Mouse (Mus musculus): ENCODE data around the gene Setd7.

Setd7 gene

DNA sequence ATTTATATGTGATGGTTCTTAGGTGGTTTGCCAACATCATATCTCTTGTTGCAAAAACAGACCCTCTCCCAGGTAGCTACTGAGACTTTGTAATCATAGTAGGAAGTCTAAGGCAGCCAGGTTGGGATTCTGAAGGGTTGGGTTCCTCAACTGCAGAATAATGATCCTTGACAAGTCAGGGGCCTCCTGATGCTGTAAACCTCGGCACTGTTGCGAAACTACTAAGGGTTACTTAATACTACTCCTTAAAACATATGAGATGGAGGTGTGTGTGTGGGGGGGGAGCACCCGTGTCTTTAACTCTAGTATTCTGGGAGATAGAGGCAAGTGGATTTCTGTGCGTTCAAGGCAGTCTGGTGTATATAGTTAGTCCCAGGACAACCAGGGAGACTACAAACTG is 75.3 kb downstream of the Setd7 start:
- DNase-seq (ENCODE audit: low read depth, low spot score) = no peak
- H3K27me3 ChIP-seq (ENCODE audit: control insufficient read depth, insufficient read depth, low read length, poor library complexity, severe bottlenecking) = no peaks in the 10 kb centered on the region
- H3K36me3 ChIP-seq (ENCODE audit: control insufficient read depth, insufficient read depth, low read length, poor library complexity, severe bottlenecking) = no peaks in the 10 kb centered on the region

DNA sequence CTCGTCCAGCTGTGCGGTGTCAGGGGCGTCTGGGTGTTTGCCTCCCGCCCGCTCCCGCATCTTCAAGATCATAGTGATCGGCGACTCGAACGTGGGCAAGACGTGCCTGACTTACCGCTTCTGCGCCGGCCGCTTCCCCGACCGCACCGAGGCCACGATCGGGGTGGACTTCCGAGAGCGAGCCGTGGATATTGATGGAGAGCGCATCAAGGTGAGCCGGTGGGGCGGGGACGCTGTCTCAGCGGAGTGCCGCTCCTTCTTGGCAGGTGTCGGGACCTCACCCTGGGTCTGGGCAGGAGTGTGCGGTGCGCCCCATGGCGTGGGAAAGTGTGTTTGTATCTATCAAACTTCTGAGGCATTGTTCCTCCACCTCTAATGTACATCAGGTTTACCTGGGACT is 76.3 kb downstream of the Setd7 start:
- H3K27me3 ChIP-seq (ENCODE audit: control insufficient read depth, insufficient read depth, low read length, poor library complexity, severe bottlenecking) = no peaks in the 10 kb centered on the region
- H3K36me3 ChIP-seq (ENCODE audit: control insufficient read depth, insufficient read depth, low read length, poor library complexity, severe bottlenecking) = no peaks in the 10 kb centered on the region
- DNase-seq (ENCODE audit: low read depth, low spot score) = no peak

DNA sequence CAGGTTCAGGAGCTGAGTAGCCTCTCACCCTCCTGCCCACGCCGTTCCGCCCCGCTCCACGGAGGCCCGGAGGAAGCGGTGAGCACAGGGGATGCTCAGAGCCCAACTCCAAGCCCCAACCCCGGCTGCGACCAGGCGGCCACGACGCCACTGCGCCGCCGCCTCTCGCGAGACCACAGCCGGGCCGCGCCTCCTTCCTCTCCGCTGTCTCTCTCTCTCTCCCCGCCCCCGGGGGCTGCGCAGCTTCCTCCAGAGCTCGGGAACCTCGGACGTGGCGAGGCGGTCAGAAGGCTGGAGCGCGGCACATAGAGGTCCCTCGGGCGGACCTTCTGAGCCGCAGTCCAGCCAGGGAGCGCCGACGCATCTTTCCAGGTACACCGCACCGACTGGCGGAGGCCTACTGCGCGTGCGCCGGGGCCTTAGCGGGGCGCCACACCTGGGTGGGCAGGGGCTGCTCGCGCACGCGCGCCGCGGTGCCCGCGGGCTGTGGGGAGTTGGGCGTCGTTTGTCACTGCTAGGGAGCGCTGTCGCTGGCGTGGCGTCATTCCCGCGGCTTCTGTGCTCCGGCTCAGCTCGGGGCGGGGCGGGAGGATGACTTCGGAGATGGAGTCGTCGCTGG is 76.8 kb downstream of the Setd7 start, which contains the start of gene Rab33b:
Rab33b (plus strand) TSS at position 180 of the 619 bp plus-strand sequence.
- no peaks in the 10 kb centered on the region for H3K27me3 ChIP-seq (ENCODE audit: control insufficient read depth, insufficient read depth, low read length, poor library complexity, severe bottlenecking)
- H3K36me3 ChIP-seq (ENCODE audit: control insufficient read depth, insufficient read depth, low read length, poor library complexity, severe bottlenecking) = no peaks in the 10 kb centered on the region
- peak; percentile 98 for DNase-seq (ENCODE audit: low read depth, low spot score)

DNA sequence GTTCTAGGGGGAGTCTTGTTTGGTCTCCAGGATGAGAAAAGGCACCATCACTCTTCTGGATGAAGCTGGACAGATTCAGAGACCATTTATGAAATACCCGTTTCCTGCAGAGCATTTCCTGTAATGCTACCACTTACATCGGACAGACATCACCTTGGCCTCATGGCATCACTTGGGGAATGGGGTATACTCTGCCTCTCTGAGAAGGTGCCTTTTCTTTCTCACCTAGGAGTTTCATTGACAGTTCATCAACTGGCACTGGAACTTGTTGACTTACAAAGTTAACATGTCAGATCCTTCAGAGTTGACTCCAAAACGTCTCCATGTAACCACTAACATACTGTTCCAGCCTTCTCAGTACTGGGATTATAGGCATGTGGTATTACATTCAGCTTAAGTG is 77.9 kb downstream of the Setd7 start:
- H3K27me3 ChIP-seq (ENCODE audit: control insufficient read depth, insufficient read depth, low read length, poor library complexity, severe bottlenecking) = no peaks in the 10 kb centered on the region
- no peaks in the 10 kb centered on the region for H3K36me3 ChIP-seq (ENCODE audit: control insufficient read depth, insufficient read depth, low read length, poor library complexity, severe bottlenecking)
- DNase-seq (ENCODE audit: low read depth, low spot score) = no peak

DNA sequence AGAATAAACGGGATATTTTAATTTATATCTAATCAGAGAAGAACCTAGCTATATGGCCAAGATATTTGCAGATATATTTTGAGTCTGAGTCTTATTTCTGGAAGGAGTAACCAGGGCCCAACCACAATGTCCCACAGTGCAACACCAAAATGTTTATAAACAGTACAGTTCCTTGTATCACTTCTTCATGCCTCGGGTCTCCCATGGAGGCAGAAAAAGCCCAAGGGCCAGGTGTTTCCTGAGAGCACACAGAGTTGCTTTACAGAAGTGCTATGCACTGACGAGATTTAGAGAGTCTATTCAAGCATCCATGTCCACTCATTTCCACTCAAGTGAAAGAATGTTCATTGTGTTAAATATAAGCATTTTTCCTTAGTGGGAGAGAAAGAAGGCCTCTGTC is 78.8 kb downstream of the Setd7 start:
- peak; percentile 32 for DNase-seq (ENCODE audit: low read depth, low spot score)
- H3K27me3 ChIP-seq (ENCODE audit: control insufficient read depth, insufficient read depth, low read length, poor library complexity, severe bottlenecking) = no peaks in the 10 kb centered on the region
- H3K36me3 ChIP-seq (ENCODE audit: control insufficient read depth, insufficient read depth, low read length, poor library complexity, severe bottlenecking) = no peaks in the 10 kb centered on the region

DNA sequence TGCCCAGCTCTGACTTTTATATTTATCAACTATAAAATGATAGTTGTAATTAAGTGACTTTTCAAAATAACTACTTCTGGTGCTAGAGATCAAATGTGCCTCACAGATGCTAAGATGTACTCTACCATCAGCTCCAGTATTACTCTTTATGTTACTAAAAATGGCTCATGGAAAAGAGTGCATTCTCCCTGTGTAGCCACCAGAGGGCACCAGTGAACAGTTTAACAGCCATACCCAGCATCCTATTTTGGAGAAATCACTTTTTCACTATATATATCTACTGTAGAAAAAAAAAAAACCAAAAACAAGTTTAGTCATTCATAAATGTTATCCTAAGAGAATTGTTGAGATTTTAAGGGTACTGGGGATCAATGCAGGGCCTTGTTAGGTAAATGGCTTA is 79.6 kb downstream of the Setd7 start:
- H3K27me3 ChIP-seq (ENCODE audit: control insufficient read depth, insufficient read depth, low read length, poor library complexity, severe bottlenecking) = no peaks in the 10 kb centered on the region
- H3K36me3 ChIP-seq (ENCODE audit: control insufficient read depth, insufficient read depth, low read length, poor library complexity, severe bottlenecking) = no peaks in the 10 kb centered on the region
- peak; percentile 81 for DNase-seq (ENCODE audit: low read depth, low spot score)

DNA sequence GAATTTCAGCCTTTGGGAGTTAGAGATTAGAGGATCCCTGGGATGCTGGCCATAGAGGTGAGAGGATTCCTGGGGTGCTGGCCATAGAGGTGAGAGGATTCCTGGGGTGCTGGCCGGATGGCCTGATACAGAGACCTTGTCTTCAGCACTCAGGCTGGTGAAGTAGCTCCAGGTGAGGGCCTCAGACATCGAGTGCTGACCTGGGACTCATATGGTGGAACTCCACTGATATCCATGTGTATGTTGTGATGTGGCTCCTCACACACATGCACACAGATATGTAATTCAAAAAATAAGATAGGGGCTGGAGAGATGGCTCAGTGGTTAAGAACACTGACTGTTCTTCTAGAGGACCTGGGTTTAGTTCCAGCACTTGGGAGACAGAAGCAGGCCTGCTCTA is 80.8 kb downstream of the Setd7 start:
- no peaks in the 10 kb centered on the region for H3K36me3 ChIP-seq (ENCODE audit: control insufficient read depth, insufficient read depth, low read length, poor library complexity, severe bottlenecking)
- no peak for DNase-seq (ENCODE audit: low read depth, low spot score)
- H3K27me3 ChIP-seq (ENCODE audit: control insufficient read depth, insufficient read depth, low read length, poor library complexity, severe bottlenecking) = no peaks in the 10 kb centered on the region

DNA sequence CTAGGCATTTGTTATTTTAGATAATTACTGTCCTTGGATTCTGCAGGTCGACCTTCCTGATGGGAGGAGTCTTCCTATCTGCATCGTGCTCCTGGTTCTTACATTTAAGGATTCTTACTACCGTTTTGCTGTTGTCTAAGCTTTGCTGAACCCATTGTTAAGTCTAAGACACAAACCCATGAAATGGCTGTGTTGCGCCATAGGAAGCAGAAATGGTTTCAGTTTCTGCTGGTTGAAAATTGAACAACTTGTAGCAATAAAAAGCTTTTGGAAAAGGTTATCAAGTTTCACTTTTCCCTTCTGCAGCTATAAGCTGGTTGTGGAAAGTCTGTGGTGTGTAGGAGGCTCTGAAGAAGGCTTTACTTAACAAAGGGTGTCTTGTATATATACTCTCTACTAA is 85.0 kb downstream of the Setd7 start:
- Histone ChIP-seq H3K27me3 (ENCODE audit: control insufficient read depth, insufficient read depth, low read length, poor library complexity, severe bottlenecking) (no peaks in the 10 kb centered on the region), H3K36me3 (ENCODE audit: control insufficient read depth, insufficient read depth, low read length, poor library complexity, severe bottlenecking) (peaks cover 8% of the 10 kb centered on the region; the same call in 1 of the 2 replicates)
- DNase-seq (ENCODE audit: low read depth, low spot score) = no peak

DNA sequence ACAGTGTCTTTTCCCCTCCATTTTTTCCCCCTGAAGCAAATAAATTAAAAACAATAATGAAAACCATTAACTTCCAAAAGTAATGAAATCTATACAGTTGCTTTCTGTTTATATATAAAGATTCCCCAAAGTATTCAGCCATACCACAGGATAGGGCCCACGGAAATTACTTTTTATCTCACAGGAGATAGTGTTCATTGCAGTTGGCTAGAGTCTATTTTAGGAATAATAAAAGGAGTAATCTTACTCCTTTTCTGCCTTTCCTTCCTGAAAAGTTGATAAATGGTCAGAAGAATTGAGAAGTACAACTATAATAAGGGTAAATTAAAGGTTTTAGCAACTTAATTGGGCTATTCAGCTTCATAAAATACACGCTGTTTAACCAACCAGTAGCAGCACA is 92.1 kb downstream of the Setd7 start:
- H3K27me3 ChIP-seq (ENCODE audit: control insufficient read depth, insufficient read depth, low read length, poor library complexity, severe bottlenecking) = no peaks in the 10 kb centered on the region
- DNase-seq (ENCODE audit: low read depth, low spot score) = no peak
- peaks cover 16% of the 10 kb centered on the region for H3K36me3 ChIP-seq (ENCODE audit: control insufficient read depth, insufficient read depth, low read length, poor library complexity, severe bottlenecking)
